Mouse (Mus musculus): ENCODE measurements around the gene Vps4b.

DNA sequence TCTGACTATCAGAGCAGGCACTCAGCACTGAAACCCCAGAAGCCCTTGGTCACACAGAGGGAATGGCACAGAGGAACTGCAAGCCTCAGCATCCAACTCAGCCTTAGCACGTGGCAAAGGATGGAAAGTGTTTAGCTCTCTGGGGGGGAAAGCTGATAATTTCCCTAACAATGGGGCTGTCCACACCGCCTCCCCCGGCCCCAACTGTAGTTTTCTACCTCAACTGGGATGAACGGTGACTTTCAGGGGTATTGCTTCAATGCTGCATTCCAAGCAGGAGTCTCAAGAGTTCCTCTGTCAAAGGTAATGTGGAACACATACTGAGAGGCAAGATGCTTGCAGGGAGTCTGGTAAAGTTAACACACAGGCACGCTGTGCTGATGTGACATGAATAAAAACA, 74.5 kb downstream of the Vps4b start:
- TF ChIP-seq CTCF (IDR thresholded peaks at IDR 0.05) (no peak), EP300 (IDR thresholded peaks at IDR 0.05) (no peak)

All from lung, postnatal 0 days (tissue).